23 mouse cellular contexts compared by ENCODE assay signal in genomic region chr2:127624786-127625185, GRCm38 (mm10). TPM values are rescaled to one million over a fixed set of nuclear protein-coding genes. Genes with fewer than 3 reads are reported as not detected.
"Had no signal": no experiment of that assay in that cellular context is flagged by ENCODE, and none has a peak within 500 bp of the region (broad histone marks: within the 10 kb centered on the region; RNA-seq: fewer than 3 reads in every experiment).

No protein-coding gene starts in this region.

- H3K27me3 ChIP-seq: heart, embryonic 15.5 days; hindbrain, embryonic 15.5 days; kidney, embryonic 15.5 days; limb, embryonic 13.5 days; limb, embryonic 15.5 days had no signal

- H3K36me3 ChIP-seq: heart, embryonic 13.5 days; heart, embryonic 15.5 days; hindbrain, embryonic 13.5 days; hindbrain, embryonic 15.5 days; kidney, embryonic 15.5 days; limb, embryonic 13.5 days; limb, embryonic 15.5 days; liver, embryonic 12.5 days had no signal

- DNase-seq: gastrocnemius, postnatal 14 days; gastrocnemius, postnatal 36 days; heart, adult 11 months; heart, adult 2 months; heart, postnatal 14 days; heart, postnatal 36 days; layer of hippocampus, adult 9-11 months; layer of hippocampus, postnatal 36 days; left cerebral cortex, postnatal 4 days had no signal

- H3K4me2 ChIP-seq: heart, embryonic 11.5 days; heart, embryonic 13.5 days; heart, embryonic 15.5 days; hindbrain, embryonic 13.5 days; hindbrain, embryonic 15.5 days; kidney, embryonic 15.5 days; limb, embryonic 13.5 days; limb, embryonic 15.5 days; liver, embryonic 12.5 days had no signal

- H3K4me3 ChIP-seq: heart, adult 2 months; heart, embryonic 13.5 days; heart, embryonic 15.5 days; hindbrain, embryonic 13.5 days; hindbrain, embryonic 15.5 days; kidney, embryonic 15.5 days; limb, embryonic 13.5 days; limb, embryonic 15.5 days; liver, embryonic 12.5 days had no signal

- H3K9me3 ChIP-seq: heart, embryonic 13.5 days; heart, embryonic 15.5 days; hindbrain, embryonic 13.5 days; hindbrain, embryonic 15.5 days; kidney, embryonic 15.5 days; limb, embryonic 13.5 days; limb, embryonic 15.5 days; liver, embryonic 12.5 days had no signal

- H3K27ac ChIP-seq: heart, adult 2 months; heart, embryonic 13.5 days; heart, embryonic 15.5 days; hindbrain, embryonic 13.5 days; hindbrain, embryonic 15.5 days; hindbrain, postnatal 0 days; limb, embryonic 13.5 days; limb, embryonic 15.5 days; liver, embryonic 12.5 days; liver, embryonic 14.5 days had no signal

- H3K9ac ChIP-seq: heart, embryonic 13.5 days; heart, embryonic 15.5 days; hindbrain, embryonic 13.5 days; hindbrain, embryonic 15.5 days; kidney, embryonic 15.5 days; limb, embryonic 13.5 days; limb, embryonic 15.5 days; liver, embryonic 12.5 days; liver, embryonic 14.5 days had no signal

- ATAC-seq: hindbrain, postnatal 0 days; intestine, embryonic 16.5 days; liver, embryonic 12.5 days had no signal

- H3K4me1 ChIP-seq: heart, embryonic 13.5 days; heart, embryonic 15.5 days; hindbrain, embryonic 15.5 days; kidney, embryonic 15.5 days; limb, embryonic 13.5 days; limb, embryonic 15.5 days; liver, embryonic 12.5 days had no signal

RNA-seq across cellular contexts. Expression of gene Mal, which starts 31.7 kb away (rescaled TPM):
- total RNA-seq: hematopoietic stem cell, adult 5-6 weeks had no signal
- polyA plus RNA-seq: liver, embryonic 12.5 days; liver, embryonic 16.5 days had no signal
